Mouse (Mus musculus) bone marrow macrophage, adult 2 months (primary cell): ENCODE measurements around the gene Gm10073. TPM values are rescaled to one million over a fixed set of nuclear protein-coding genes. Genes with fewer than 3 reads are reported as not detected.
"Not testable (repeated sequence)": the region's sequence is repeated elsewhere in the genome, so short reads cannot be mapped to it uniquely, and the experiment has no call there.

Source experiments
- H3K27ac ChIP-seq: 2 replicates; pipeline ENCODE4 v1.5.1; 2012; ENCODE audit warnings: low read depth, low read length; ENCODE audit not compliant: insufficient read depth
- H3K4me1 ChIP-seq: 2 replicates; pipeline ENCODE4 v1.6.1; 2012; ENCODE audit warnings: low read length; ENCODE audit not compliant: control insufficient read depth, insufficient read depth
- H3K4me3 ChIP-seq: 2 replicates; pipeline ENCODE4 v1.5.1; 2012; ENCODE audit warnings: mild to moderate bottlenecking, low read length, moderate library complexity; ENCODE audit not compliant: insufficient read depth
- CTCF ChIP-seq: IDR thresholded peaks from 2 replicates; pipeline ENCODE4 v1.5.1; 2012; ENCODE audit warnings: low read depth, mild to moderate bottlenecking, low read length, moderate library complexity
- POLR2A ChIP-seq: IDR thresholded peaks from 2 replicates; pipeline ENCODE4 v1.6.1; 2012; ENCODE audit warnings: mild to moderate bottlenecking, low read depth, low read length, borderline replicate concordance
- polyA plus RNA-seq: library from polyadenylated mRNA; stranded (reverse); fragments of >200 nt; gene quantifications from 2 replicates; pipeline ENCODE4 v1.2.4, GENCODE M21; 2012; ENCODE audit not compliant: missing spikeins, insufficient read depth, insufficient read length

Gene Gm10073
- polyA plus RNA-seq, 1 experiment, result 99.5 TPM

DNA sequence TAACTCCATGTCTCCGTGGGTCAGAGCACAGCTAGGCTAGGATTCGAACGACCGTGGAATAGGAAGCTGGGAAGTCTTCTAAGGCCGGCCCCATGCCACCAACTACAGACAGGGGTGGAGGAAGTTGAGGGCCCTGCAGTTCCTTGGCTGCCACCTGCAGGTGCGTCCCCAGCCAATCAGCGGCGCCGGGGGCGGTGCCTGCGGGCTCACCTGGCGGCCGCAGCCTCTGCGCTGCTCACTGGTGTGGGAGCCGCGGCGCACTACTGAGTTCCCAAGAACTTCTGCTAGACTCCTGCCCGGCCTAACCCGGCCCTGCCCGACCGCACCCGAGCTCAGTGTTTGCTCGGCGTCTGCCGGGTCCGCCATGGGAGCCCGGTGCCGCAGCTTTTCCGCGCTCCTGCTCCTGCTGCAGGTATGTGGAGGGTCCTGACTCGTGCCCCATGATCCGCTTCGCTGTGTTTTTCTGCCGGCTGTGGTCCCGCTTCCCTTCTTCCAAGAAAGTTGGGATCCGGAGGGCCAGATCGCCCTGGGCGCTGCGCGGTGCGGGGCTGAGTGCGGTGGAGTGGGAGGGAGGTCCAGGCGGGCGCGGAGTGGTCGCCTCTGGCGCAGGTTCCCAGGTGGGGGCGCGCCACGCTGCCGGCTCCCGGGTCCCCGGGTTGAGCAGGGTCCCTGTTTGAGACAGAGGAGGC is 30.0 kb upstream of the Gm10073 start, which contains the start of gene Cdh1:
TSS of gene Cdh1 (plus strand) at position 221 of the 689 bp plus-strand sequence.
- peak within 1 kb of the TSS; percentile 48 for H3K4me3 ChIP-seq
- peaks cover 6% of the 10 kb centered on the region; the same call in 1 of the 2 replicates for H3K4me1 ChIP-seq
- H3K27ac ChIP-seq, result no peak within 1 kb of the TSS
- TF ChIP-seq CTCF (no peak), POLR2A (no peak)

DNA sequence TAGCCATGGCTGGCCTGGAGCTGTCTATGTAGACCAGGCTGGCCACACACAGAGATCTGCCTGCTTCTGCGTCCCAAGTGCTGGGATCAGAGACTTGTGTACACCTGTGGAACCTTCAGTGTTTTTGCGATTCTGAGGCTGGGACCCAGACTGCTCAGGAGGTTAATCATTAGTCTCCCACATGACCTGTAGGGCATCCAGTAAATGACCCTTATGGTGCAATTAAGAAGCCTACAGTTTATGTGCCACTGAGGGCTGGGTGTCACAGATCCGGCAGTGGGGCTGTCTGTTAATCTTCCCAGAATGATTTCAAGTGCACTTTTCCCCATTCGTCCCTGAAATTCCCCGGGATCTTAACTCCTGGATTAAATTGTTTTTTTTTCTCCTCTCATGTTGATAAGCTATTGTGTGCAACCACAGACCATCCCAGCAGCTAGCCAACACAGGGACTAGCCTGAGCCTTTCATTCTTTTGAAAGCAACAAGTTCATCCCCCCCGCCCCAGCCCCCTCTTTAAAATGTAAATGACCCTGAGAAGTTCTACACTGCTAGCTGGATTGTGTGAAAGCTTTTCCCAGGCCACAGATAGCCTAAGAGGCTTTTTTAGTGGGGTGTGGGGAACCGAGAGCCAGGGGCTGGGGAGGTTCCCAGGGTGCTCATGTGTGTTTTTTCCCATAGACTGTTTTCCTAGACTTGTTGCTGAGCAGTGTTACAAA is 26.2 kb upstream of the Gm10073 start:
- Histone ChIP-seq H3K4me3 (no peak overlapping the region), H3K27ac (no peak overlapping the region), H3K4me1 (peaks cover 6% of the 10 kb centered on the region; the same call in 1 of the 2 replicates)
- TF ChIP-seq POLR2A, result no peak
- no peak for TF ChIP-seq CTCF

- Histone ChIP-seq H3K27ac (no peak overlapping the region), H3K4me1 (0 out of 2 replicates have a peak, but pooled peaks cover 3% of the 10 kb centered on the region), H3K4me3 (no peak overlapping the region)
- no peak for TF ChIP-seq CTCF
- TF ChIP-seq POLR2A, result no peak
Measured at GRCm38 (mm10) chr8:106597067-106597466, 23.8 kb upstream of the Gm10073 start.

GRCm38 (mm10) chr8:106595623-106596022 is 22.4 kb upstream of the Gm10073 start:
- H3K4me3 ChIP-seq, H3K4me1 ChIP-seq, H3K27ac ChIP-seq: not testable (repeated sequence)

DNA sequence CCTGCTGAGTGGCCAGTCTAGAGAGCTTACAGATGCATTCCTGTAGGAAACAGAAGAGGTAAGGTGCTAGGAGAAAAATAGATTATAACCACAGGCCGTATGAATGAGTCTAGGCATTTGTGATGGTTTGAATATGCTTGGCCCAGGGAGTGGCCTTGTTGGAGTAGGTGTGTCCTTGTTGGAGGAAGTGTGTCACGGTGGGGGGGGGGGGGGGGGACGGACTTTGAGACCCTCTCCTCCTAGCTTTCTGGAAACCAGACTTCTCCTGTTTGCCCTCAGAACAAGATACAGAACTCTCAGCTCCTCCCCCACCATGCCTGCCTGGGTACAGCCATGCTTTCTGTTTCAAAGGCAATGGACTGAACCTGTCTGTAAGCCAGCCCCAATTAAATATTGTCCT is 19.2 kb upstream of the Gm10073 start:
- Histone ChIP-seq H3K4me3 (no peak overlapping the region), H3K27ac (no peak overlapping the region), H3K4me1 (no peaks in the 10 kb centered on the region)
- TF ChIP-seq CTCF (no peak), POLR2A (no peak)

DNA sequence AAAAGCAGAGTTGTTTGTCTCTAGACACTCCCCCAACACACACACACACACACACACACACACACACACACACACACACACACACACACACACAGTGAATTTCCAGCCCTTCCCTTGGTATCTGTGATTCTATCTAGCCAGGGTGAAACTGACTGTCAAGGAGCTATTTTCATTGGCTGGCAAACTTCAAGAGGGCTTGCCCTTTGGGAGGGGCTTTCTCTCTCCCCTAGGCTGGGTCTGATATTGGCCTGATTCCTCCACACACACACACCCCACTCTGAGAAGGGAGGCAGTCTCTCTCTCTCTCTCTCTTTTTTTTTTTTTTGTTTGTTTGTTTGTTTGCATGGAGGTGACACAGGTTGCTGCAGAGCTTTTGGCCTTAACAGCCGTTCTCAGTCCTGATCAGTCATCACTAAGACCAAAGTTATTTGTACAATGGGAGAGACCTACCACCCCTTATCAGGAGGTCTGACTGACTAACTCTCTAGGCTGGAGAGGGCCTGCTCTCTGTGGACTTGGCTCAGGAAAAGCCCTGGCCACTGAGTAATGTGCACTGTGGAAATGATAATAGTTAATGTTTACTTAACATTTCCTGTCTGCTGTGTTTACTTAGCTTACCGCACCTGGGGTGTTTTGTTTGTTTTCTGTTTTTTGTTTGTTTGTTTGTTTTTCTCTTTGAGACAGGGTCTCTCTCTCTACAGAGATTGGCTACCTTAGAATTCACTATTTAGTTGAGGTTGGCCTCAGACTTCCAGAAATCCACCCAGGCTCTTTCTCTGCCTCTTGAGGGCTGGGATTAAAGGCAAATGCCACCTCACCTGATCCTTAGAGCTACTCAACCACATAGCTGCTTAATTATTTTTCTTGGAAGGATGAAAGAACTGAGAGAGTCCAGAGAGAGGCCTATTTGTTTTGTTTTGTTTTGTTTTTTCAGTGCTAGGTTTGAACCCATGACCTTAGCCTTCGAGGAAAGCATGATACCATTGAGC is 15.5 kb upstream of the Gm10073 start:
- Histone ChIP-seq H3K4me1 (peaks cover 10% of the 10 kb centered on the region), H3K4me3 (no peak overlapping the region), H3K27ac (no peak overlapping the region)
- TF ChIP-seq CTCF, result no peak
- no peak for TF ChIP-seq POLR2A

- H3K4me1 ChIP-seq, result peaks cover 10% of the 10 kb centered on the region
- no peak overlapping the region for H3K27ac ChIP-seq
- no peak overlapping the region for H3K4me3 ChIP-seq
- TF ChIP-seq CTCF (no peak), POLR2A (no peak)
Measured at GRCm38 (mm10) chr8:106586896-106587295, 13.6 kb upstream of the Gm10073 start.

DNA sequence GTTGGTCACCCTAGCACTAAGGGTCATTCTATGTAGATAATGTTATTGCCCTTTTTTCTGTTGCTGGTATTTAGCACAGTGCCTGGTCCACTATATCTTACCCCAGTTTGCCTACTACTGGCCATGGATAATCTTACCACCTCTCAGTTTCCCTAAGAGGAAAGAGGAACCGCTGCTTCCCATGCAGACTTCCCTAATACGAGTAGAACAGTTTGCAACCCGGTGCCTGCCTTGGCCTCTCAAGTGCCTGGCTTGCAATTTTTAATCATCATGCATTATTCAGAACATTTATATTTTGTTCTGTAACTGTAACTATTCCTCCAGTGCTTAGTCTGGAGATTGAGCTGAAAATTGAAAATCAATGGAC is 12.4 kb upstream of the Gm10073 start:
- Histone ChIP-seq H3K27ac (no peak overlapping the region), H3K4me3 (no peak overlapping the region), H3K4me1 (peaks cover 17% of the 10 kb centered on the region)
- no peak for TF ChIP-seq POLR2A
- TF ChIP-seq CTCF, result no peak

DNA sequence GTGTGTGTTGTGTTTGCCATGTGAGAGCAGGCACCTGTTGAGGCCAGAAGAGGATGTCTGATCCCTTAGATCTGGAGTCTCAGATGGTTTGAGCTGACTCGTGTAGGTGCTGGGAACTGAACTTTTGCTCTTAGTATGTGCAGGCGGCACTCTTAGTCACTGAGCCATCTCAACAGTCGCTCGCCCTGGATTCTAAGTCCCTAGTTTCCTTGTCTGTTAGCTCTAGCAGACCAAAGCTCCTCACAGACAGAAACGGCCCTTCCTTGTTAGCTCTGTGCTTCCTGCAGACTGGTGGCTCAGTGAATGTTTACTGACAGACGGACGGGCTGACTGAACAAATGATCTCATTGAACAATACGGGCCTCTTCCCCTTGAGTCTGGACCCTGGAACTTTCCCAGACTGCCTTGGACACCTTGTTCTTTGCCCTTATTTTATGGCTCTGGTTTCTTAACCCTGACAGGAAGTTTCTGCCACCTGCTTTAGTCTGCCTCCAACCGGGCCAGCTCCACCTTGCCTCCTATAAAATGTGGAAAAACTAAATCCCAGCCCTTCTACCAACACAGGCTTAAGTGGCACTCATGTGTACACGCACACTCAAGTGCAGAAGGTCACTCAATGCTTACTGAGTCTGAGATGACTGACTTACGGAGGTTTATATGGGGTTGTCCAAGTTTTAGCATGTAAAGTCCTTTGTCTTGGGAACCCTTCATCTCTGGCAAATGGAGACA is 11.8 kb upstream of the Gm10073 start:
- Histone ChIP-seq H3K27ac (no peak overlapping the region), H3K4me3 (no peak overlapping the region), H3K4me1 (peaks cover 17% of the 10 kb centered on the region)
- TF ChIP-seq CTCF (no peak), POLR2A (no peak)
